Mouse (Mus musculus): ENCODE data around the gene Pla2g12b.

The Pla2g12b gene

DNA sequence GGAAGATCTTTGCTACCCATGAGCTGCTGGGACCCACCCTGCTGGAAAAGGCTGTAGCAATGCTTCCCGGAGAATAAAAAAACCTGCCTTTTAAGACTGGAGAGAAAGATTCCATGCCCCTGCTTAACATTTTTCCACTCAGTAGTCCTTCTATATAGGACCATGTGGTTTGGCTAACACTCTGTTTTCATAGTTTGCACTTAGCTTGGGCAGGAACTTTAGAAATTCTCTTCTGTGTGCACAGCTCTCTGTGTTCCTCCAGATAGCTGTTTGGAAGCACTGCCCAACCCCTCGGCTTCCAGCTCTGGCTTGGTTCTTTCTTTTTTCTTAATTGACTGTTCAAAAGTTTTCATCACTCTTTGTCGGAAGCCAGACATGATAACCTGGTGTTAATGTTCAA is 13.2 kb downstream of the Pla2g12b start:
- DNase-seq = no peak

DNA sequence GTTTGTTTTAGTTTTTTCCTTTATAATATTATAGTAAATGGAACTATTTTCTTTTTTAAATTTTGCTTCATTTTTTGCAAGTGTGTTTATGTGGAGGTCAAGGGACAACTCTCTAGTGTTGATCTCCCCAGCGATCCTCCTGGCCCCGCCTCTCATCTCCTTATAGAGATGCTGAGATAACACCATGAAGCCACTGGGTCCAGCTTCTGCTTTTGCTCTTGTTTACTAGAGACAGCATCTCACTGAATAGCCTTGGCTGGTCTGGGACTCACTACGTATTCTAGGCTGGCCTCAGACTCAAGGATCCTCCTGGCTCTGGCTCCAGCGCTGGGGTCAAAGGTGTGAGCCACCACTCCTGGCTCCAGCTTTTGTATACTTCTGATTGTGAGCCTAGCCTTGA is 16.1 kb downstream of the Pla2g12b start:
- no peak for DNase-seq

DNA sequence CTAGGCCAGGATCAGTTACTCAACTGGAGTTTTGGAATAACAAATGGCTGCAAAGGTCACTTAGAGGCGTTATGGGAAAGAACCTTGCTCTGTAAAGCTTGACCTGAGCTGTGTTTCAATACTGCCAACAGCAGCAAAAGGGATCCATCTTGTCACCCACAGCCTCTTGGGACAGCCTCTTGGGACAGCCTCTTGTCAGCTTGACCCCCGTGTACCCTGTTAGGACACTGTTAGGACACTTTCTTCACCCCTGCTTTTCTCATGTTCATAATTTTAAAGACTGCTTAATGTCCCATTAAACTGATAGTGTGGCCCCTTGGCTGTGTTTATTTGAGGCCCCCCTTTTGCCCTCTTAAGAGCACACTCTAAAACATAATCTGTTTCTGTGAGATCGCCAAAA is 21.0 kb downstream of the Pla2g12b start:
- DNase-seq = no peak

DNA sequence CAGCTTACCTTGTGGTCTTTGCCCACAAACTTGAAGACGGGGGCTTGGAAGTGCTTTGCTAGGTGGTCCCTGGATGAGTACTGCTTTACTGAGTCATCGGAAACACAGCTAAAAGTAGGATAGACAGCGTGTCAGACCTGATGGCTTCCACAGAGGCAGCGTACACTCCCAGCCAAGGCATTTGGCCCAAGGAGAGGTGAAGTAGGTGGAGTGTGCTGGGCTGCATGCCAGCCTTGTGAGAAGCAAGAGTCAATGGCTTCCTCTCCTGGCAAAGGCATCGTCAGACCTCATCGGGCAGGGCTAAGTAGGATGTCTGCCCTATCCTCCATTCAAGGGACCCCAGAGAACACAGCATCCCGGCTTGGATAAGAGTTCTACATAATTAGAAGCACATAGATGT is 21.9 kb downstream of the Pla2g12b start:
- DNase-seq = peak; percentile 23

DNA sequence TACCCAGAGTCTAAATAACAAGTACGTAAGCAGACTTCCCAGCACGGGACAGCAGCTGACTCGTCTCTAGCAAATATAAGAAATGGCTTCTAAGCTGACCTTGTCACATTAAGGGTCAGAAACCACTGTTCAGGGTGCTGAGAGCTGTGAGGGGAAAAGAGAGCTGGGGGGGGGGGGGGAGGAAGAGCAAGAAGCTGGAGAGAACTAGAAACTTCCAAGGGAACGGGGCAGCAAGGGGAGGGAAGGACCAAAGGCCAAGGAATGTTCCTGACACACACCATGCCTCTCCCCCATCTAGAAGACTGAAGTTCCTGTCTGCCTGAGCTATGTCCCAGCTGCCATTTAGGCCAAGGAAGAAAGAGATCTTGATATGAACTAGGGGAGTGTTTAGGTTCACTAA is 22.9 kb downstream of the Pla2g12b start:
- DNase-seq = no peak

DNA sequence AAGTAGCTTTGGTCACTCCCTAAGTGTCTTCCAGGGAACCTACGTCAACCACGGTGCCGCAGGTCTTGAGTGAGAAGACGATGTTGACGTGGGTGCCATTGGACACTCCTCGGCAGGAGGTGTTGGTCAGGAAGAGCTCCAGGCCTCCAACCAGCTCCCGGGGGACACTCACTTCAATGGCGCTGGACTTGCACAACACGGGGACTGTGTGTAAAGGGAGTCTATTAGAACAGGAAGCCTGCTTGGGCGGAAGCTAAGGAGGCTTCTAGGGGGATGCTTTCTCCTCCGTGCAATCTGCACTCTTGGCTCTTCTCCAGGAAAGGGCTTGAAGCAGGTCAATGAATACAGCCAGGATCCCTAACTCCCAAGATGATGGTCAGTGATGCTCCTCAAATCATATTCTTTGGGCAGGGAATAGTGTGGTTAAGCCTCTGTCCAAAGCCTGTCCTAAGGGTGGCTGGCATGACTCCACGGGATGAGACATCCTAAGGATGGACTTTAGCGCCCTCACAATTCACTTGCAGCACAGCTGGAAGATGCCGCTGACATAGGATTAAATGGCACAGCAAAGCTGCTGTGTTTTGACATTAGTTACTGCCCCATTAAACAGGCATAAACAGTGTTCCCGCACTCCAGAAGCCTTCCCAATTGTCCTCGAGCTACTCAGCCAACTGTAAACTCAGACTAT is 26.1 kb downstream of the Pla2g12b start:
- no peak for DNase-seq

DNA sequence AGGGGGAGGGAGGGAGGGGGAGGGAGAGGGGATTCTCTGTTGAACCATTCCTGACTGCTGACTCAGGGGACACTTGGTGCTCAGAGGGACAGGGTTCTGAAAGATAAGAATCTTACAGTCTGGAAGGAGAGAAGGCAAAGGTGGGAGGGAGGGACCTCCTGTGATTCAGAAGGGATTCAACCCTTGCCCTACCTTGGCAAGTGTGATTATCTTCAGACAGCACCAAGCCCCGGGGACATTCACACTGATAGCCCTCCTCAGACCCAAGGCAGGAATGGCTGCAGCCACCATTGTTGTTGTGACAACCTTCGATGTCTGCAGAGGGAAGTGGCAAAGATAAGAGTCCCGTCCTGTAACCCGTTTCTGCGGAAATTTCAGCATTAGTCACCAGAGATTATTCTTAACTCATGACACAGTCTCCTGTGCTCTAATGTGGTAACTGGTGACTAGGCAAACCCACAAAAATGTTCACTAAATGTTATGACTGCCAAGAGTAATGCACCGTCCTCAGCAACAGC is 27.3 kb downstream of the Pla2g12b start:
- DNase-seq = no peak

DNA sequence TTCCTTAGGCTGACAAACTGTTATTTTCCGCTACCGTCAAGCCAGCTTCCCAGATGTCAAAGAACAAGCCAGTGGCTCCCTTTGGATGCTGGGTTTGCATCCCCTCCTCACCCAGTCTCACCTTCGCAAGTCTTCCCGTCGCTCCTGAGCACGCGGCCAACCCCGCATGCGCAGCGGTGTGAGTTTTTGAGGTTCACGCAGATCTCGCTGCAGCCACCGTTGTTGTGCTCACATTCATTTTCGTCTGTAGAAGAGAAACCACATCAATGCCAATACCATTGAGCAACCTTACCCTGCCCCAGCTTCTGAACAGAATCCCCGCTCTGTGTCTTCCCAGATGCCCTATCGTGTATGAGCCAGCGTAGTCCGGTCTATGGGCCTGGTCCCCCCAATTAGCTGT is 32.3 kb downstream of the Pla2g12b start:
- no peak for DNase-seq

DNA sequence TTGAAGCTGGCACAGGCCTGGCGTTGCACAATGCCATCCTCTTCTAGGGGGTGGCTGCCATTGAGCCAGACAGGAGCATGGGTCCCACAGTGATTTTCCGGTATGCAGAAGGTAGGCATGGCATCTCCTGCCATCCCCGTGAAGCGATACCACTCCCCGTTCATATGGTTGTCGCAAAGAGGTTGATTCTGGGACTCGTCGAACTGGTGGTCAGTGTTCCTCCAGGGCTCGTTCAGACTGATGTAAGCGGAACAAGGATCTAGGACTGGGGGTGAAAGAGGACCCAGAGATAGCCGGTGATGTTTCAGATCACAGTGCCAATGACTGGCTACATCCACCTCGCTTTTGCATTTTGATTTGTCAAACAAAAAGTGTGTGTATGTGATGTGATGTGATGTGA is 35.2 kb downstream of the Pla2g12b start:
- no peak for DNase-seq

DNA sequence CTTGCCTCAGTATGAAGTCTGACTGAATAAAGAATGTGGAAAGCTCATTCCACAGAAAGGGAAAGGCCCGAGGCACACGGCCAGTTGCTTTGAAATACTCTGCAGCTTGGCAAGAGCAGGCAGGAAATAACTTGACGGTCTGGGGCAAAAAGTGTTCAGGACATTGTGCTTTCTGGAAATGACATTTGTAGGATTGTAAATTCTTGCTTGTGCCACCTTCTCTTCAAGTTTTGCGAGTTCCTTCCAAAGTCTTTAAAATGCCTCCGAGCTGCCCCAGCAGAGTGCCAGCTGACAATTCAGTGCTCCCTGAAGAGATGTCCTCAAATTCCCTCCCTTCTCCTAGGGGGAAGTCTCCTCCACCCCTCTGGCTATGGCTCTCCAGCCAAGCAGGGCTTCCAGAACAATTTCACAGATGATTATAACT is 36.1 kb downstream of the Pla2g12b start:
- no peak for DNase-seq

DNA sequence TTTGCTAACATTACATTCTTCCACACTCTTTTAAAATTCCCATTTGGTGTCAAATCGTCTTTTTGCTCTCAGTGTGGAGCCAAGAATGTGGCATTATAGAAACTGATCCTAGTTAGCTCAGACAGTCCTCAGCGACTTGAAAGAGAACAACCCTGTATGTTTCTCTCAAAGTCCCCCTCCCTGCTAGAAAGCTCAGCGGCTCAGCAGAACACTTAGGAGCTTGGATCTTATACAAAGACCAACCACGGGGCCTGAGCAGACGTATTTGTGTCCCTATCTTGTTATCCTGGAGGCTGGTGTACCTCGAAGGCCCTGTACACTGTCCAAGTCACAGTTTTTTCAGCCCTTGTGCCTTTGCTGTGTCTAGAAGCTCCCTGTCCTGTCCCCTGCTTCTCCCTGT is 36.7 kb downstream of the Pla2g12b start:
- no peak for DNase-seq

DNA sequence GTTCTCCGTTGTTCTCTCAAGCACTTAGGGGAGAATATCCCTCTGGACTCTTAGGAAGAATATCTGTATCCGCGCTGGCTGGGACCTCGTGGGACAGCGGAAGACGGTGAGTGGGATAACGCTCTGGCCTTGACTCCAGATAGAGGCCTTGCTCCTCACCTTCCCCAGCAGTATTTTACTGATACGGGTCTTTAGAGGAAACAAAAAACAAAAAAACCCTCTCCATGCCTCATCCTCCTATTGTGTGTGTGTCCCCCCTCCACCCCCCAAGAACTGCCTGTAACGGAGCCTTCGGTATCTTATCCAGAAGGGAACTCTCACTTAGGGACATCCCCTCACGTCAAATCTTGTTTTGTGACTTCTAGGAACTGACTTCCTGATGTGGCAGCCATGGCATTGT is 38.3 kb downstream of the Pla2g12b start, which contains the start of gene Oit3:
TSS of gene Oit3 (minus strand) at position 44 of the 400 bp plus-strand sequence.
- no peak for DNase-seq

DNA sequence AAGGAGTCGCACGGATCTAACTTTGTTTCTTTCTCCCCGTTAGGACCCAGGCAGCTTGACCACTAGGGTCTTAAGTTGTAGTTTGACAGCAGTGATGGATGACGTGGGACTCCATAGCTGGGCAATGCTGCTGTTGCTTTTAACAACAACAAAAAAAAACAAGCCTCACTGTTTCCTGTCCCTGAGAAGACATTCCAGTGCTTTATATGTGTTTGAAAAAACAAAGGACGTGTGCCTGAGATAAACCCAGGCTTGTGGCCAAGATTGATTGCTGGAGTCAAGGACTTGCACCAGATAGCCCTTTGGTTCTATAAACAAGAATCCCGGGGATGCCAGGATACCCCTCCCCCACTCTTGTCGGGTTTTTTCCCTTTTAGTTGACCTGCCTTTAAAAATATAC is 39.8 kb downstream of the Pla2g12b start:
- DNase-seq = no peak

DNA sequence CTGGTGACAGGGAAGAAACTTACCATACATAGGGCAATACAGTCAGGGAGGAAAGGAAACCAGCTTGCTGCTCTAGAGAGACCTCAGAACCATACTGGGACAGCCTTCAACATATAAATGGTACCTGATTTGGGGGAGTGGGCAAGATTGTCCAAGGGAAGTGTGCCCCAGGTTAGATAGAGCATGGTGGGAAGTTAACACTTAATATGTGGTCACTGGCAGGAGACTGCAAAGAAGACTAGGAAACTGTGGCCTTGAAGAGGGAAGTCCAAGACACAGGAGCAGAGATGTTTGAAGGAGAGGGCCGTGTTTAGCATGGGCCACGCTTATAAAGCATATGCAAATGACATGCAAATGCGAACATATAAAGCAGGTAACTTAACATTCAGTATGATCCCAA is 40.6 kb downstream of the Pla2g12b start:
- DNase-seq = no peak

DNA sequence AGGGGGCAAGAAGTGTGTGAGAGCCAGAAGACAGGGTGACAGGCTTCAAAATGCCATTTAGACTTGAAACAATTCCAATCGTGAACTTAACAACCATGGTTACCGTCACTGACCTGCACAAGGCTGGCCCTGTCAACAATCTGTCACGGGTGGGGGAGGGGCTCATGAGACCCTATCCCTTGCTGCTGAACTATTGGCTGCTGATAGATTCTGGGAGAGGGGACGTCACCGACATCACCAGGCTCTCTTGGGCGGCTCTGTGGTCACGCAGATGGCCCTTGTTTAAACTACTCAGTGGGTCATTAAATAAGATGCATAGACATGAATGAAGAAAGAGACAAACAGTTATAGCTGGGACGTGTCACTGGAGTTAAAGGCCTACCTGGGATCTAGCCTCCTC is 41.2 kb downstream of the Pla2g12b start:
- no peak for DNase-seq

DNA sequence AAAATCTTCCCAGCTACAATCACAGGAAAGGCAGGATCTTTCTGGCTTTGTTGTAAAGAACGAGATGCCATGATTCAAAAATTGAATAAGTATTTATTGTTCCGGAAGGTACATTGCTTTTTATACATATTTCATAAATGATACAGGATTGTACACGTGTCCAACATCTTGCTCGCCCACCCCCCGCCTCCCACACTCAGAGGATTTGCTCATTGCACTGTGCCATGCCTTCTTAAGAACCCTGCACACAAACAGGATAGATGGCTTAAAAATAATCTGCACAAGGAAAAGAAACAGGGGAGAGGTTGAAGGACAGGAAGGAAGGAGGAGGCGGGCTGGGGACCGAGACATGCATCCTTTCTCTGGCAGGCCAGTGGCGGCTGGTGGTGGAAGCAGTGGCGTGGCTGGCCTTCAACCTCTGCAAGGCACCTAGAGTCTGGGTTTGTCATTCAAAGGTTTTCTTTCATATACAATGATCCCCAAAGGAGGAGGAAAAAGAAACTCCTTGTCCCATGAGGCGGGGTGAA is 43.5 kb downstream of the Pla2g12b start:
- no peak for DNase-seq

DNA sequence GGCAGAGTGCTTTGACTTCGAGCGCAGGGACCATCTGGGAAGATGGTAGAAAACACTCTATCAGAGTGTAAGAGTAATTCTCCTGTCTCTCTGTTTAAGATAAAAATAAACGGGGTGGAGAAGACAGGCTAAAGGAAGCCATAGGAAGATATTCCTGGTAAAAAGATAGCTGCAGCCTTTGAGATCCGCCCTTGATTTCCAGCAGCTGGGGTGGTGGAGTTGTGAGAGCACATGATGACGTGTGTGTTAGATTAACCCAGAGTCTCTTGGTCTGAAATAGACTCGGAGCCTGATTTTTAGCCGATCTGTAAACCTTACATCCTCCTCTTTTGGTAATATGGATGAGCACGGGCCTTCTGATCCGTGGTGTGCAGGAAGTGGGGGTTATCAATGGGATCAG is 44.1 kb downstream of the Pla2g12b start:
- DNase-seq = no peak

DNA sequence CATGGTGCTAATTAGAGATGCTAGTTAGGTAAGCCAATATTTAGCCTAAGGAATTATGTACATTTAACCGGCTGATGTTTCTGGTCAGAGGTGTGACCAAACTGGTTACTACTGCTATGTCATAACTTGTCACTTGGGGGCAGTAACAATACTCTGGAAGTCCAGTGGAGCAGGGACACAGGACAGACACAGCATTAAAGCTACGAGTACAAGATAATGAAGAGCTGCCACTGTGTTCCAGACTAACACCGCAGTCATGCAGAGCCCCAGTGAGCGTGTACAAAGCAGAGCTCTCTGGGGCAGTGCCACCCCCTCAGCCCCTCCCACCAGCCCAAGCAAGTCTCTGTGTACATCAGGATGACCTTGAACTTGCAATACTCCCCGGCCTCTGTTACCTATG is 48.4 kb downstream of the Pla2g12b start:
- no peak for DNase-seq

DNA sequence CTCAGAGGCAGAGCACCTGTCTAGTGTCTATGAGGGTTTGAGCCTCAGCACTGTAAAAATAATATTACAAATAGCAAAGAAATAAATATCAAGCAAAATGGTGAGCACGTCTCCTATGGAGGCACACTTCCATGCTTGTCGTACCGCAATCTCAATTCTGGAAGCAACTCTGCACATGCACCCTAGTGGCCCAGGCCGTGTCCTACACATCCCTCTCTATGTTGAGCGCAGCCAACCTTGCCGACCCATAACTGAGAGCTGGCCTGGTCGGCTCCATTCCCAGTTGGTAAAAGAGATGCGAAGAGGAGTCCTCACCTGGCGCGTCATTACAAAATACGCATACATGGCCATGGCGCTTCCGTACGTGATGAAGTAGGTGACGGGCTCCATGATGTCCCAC is 51.2 kb downstream of the Pla2g12b start:
- DNase-seq = no peak

DNA sequence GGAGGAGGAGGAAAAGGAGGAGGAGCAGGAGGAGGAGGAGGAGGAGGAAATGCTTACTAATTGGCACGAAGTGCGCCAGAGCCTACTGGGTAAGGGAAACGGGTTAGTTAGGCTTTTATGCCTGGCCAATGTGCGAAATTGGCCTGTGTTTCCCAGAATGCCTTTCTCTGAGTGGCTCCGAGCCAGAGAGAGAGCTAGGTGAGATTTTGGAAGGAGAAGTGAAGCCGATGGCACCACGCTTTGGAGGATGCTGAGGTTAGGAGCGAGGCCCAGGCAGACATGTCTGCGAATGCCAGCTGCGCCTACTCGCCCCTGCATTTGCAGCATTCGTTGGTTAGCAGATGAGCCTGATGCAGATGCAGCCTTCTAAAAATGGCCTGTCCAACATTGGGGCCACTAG is 56.3 kb downstream of the Pla2g12b start:
- no peak for DNase-seq

DNA sequence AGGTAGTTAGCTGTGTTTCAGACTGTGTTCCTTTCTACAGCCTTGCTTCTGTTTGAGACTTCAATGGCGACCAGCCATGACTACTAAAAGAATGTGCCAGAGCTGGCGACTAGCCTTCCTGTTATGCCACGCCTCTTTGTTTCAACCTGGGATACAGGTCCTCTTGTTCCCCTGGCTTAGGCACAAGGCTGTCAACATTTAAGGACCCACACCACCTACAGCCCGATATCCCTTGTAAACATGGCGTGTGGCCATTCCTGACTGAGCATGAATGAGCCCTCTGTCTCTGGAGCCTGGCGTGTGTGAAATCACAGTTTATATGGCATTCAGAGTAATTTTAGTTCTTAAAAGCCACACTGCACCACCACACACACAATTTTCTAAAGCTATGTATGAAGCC is 58.8 kb downstream of the Pla2g12b start:
- DNase-seq = no peak

DNA sequence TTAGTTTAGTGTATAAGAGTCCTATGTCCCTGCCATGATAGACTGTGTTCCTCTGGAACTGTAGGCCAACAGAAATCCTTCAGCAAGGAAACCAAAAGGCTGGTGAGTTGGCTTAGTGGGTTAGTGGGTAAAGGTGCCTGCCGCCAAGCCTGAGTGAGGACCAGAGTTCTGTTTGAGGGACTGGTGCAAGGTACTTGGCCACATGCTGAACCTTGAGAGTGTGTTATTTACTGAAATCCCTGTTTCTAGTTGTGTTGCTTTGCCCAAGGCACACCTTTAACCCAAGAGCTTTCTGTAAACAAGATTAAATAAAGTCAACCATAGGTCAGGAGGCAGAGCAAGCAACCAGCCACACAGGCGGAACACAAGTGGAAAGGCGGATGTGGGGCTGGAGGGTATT is 62.1 kb downstream of the Pla2g12b start:
- DNase-seq = no peak

DNA sequence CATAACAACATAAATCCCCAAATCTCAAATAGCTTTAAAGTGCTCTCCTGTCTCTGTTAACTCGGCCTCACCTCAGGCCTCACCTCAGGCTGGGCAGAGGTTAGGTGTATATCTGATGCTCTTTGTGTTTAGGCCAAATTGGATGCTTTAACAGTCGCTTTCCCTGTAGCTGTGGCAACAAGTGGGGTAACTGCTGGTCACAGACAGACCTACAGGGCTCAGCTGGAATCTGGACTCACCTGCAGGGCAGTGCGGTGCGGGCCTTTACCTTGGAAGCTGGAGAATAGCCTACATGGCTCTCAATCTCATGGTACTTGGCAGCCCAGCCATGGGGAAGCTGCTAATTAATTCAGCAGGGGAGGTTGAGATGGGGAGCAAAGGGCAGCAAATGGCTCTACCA is 63.2 kb downstream of the Pla2g12b start:
- DNase-seq = no peak

DNA sequence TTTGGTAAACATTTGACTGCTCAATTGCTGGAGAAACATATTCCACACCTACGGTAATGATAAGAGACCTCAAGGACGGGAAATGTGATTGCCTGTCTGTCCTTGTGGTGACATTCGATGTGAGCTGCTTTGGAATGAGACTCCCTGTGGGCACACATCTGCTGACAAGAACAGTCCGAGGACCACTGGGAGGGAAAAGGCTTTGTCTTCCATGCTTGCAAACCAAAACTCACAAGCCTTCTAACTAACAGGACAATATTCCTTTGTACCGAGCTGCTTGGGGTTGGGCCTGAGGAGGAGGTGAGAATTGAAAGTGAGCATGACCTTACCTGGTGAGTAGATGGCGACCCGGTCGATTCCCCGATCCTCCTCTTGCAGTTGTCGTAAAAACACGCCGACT is 63.8 kb downstream of the Pla2g12b start:
- no peak for DNase-seq

DNA sequence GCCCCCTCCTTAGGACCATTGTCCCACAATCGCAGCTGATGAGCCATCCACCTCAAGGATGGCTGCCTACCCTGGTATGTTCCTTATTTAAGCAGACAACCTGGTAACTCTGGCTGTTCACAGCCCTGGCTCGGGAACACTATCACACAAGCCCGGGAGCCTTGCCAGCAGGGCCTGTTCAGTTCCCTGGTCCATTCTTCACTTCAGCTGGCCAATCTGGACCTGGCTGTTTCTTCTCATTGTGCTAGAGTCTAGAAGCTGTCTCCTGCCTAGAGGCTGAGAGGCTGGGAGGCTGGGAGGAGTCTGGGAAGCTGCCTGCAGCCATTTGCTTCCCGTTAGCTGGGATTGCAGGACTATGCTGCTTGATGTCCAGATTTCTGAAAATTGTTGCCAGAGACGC is 67.0 kb downstream of the Pla2g12b start:
- peak; percentile 69 for DNase-seq

All from cerebellum, adult 11 months (tissue).